Mouse (Mus musculus) thymus, postnatal 25 days (tissue): ENCODE data around the gene F7.

Experiments used
- DNase-seq: peaks from one replicate; pipeline ENCODE4 v3.0.0; 2022

Gene F7

GRCm38 (mm10) chr8:13025487-13026224, at the start of gene F7:
F7 (plus strand) TSS chr8:13026034.
- no peak for DNase-seq

DNA sequence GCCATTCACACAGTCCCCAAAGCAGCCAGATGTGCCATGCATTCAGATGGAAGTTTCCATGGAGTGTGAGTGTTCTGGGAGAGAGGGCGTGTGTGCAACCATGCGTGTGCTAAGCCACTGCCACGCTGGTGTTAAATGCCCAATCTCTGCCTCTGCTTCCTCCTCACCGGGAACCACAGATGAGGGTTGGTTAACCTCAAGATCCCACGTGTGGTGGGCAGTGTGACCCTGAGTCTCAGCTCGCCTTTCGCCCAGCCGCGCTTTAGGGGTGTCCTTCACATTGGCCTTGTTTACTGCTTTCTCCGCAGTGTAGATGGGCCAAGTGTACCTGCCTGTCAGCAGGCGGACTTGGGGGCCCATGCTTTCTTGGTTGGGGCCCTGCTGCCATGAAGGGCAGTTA, 49.5 kb upstream of the F7 start:
- DNase-seq: no peak

GRCm38 (mm10) chr8:12976723-12977122, 49.1 kb upstream of the F7 start:
- DNase-seq: no peak

DNA sequence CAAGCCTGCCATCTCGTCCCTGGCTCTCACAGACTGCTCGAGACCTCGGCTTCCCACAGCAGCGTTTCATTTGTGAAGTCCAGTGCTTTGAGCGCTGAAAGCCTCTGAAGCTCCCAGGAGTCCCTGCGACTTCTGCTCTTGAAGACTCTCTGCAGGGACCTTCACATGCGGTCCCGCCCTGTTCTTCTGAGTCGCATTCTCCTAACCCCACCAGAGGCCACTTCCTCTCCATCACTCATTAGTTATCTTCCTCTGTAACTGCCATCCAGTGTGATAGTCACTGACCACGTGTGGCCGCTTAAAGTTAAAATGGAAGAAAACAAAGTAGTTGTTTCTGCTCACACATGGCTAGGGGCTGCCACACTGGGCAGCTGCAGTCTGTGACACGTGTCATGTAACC, 48.5 kb upstream of the F7 start:
- no peak for DNase-seq

GRCm38 (mm10) chr8:12978308-12978707, 47.5 kb upstream of the F7 start:
- DNase-seq: no peak

- peak; percentile 53 for DNase-seq
These were observed 47.1 kb upstream of the F7 start for GRCm38 (mm10) chr8:12978726-12979125.

DNA sequence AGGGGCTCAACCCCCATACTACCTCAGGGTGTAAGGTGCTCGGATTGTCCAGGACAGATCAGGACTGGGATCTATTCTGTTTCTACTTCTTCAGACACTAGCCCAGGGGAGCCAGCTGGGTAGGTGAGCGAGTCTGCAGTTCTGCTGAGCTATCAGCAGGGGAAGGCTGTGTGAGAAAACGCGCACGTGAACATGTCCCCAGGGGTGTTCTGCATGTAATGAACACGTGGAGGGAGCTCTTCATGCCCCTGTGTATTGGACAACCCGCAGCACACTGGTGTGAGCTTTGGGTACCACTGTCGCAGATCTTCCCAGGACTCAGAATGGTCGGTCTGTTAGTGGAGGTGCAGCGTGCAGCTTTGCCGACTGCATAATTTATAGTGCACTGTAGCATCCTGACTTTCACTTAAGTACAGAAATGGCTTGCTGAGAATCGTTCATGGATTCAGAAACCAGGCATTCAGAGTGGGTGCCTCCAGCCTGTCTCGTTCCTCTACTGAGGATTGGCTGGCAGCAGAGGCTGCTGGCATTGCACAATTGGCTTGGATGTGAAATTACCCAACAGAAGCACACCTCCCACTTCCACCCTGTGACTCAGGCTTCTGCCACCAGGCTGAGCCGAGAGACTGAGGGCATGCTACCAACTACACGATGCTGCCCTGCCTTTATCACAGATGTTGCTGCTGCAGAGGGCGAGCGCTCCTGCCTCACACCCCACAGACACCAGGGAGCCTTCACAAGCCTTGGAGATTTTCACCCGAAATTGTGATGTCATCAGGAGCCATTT, 42.0 kb upstream of the F7 start:
- no peak for DNase-seq

DNA sequence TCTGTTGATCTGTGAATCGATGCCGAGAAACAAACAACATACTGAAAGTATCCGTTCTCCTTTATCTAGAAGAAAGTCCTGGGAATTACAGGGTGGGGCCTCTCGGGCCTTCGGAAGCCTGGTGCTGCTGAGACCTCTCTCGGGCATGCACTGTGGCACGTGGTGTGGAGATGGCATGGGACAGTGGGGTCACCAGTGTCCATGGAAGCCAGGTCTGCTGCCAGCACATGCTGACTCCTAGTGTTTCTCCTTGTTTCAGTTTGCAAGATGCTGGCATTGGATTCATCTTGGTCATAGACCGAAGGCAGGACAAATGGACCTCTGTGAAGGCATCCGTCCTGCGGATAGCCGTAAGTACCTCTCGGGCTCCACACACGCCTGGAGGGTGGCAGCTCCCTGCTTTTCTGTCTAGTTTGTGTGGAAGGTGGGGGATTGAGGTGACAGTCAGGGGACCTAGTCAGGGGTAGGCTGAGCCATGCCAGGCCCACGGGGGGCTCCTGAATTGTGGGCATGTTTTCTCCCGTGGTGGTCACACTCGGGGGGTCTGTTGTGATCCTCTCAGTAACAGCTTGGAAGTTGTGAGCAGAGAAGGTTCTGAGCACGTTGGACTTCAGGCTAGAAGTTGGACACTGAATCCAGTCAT, 41.1 kb upstream of the F7 start:
- DNase-seq: no peak

GRCm38 (mm10) chr8:12985259-12985658, 40.6 kb upstream of the F7 start:
- DNase-seq: no peak

GRCm38 (mm10) chr8:12987571-12987970, 38.3 kb upstream of the F7 start:
- no peak for DNase-seq

GRCm38 (mm10) chr8:12988722-12989430, 37.0 kb upstream of the F7 start:
- DNase-seq: no peak

DNA sequence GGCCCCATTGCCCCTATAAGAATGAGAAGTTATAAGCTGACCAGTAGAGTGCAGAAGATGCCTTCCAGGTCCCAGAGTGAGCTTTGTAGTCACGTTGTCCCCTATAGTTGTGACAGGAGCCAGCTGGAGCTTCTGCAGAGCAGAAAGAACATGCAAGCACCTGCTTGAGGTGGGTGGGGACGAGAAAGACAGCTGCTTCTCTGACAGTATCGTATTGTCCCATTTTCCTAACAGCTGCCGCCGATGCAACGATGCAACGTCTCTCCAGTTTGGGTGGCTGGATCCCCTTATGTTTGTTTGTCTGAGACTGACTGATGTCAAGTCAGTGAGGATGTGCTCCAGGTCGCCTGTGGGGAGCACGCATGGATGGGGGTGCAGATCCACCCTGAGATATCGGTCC, 34.4 kb upstream of the F7 start:
- no peak for DNase-seq

- DNase-seq: no peak
These were observed 31.4 kb upstream of the F7 start for GRCm38 (mm10) chr8:12994468-12994867.

DNA sequence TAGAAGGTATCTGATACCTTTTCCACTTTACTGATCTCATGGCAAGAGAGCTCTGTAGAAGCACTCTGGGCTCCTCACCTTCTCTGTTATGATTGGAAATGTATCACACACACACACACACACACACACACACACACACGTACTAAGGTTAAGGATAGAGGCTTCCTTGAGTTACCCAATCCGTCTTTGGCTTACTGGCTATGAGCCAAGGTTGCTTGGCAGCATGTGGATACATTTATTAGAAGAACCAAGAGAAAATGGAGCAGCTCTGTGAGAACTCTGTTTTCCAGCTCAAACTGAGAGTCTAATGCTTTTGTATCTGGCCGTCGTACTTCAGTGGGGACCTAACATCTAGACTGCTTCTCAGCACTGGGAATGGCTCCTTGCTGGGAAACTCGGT, 30.4 kb upstream of the F7 start:
- no peak for DNase-seq

DNA sequence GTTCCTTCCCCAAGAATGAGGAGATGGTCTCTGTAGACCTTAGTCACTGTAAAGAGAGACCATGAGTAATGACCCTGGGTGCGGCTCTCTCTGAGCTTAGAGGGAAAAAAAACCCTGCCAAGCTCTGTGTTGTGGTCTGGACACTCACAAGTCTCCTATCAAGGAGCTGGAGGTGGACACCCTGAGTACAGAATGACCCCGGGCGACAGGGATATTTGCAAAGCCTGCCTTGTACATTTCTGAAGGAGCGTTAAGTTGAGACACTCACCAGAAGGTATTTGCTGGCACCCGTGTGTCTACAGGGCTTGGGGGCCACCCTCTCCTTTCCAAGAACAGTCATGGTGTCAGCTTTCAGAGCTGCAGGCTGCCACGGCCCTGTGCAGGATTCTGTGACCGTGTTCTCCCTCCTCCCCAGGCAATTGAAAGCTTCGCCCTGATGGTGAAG, 29.0 kb upstream of the F7 start:
- no peak for DNase-seq

- DNase-seq: no peak
These were observed 27.5 kb upstream of the F7 start for GRCm38 (mm10) chr8:12998331-12998730.

DNA sequence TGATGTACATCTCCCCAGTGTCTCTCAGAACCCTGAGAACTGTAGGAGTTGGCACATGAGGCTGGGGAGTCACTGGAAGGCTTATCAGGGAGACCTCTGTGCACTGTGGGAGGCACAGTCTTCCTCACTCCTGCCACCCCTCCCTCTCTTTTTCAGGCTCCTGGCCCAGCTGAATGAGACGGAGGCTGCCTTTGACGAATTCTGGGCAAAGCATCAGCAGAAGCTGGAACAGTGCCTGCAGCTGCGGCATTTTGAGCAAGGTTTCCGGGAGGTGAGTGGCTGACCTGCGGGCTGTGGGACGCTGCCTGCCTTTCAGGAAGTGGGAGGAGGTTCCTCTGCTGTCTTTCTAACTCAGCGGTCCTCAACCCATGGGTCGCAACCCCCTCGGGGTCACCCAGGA, 26.0 kb upstream of the F7 start:
- DNase-seq: no peak

DNA sequence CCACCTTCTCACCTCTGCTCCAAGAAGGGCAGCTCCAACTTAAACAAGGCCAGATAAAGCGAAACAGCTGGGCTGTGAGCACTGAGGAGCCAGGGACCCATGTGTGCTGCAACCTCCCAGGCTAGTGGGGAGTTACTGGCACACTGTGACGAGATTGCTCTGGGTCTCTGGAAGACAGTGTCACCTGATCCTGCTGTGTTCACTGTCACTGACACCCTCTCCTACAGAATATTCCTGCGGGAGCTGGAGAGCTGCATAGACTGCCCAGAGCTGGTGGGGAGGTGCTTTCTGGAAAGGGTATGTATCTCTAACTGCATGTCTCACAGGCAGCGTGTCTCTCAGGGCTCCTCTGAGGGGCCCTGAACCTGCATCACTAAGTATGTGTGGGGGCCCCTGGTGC, 18.4 kb upstream of the F7 start:
- no peak for DNase-seq

DNA sequence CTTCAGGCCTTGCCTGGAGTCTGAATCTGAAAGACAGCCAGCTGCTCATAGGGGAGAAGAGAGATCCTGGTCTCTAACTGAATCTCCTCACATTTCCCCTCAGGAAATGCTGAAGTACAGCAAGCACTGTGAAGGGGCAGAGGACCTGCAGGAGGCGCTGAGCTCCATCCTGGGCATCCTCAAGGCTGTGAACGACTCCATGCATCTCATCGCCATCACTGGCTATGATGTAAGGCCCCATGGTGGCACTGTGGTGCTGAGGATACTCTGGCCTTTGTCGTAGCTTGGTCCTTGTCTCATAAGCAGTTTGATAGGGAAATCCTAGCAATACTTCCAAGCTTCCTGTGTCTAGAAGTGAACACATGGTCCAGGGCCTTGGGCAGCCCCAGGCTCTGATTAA, 15.5 kb upstream of the F7 start:
- no peak for DNase-seq

- DNase-seq: no peak
These were observed 6.3 kb upstream of the F7 start for GRCm38 (mm10) chr8:13019560-13019959.

DNA sequence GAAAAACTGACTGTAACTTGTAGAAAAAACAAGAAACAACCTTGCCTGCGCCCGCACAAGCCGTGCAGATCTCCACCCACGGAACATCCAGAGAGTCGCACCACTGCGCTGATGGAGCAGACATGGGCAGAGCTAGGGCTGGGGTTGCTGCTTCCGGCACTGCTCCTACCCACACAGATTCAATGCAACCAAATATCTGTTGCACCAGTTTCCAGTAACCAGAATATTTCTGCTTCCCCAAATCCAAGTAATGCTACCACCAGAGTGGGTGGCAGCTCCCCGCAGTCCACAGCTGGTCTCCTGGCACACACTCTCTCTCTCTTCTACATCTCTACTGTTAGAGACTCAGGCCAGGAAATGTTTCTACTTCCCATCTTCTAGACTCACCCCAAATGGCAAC, 4.0 kb upstream of the F7 start:
- no peak for DNase-seq

- DNase-seq: no peak
These were observed 1.8 kb downstream of the F7 start for GRCm38 (mm10) chr8:13027615-13028014.

DNA sequence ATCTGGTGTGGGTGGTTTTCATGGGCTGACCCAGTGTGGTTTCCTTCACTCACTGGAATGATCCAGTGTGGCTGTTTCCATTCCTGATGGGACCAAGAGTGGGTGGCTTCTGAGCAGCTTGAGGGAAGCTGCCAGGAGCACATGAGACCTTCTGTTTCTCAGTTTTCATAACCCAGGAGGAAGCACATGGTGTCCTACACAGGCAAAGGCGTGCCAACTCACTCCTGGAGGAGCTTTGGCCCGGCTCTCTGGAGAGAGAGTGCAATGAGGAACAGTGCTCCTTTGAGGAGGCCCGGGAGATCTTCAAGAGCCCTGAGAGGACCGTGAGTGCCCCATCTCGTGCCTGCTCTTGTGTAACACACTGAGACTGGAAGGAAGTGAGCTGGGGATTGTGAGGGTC, 2.6 kb downstream of the F7 start:
- no peak for DNase-seq
